Mouse (Mus musculus) cerebellum, adult 11-12 months (tissue): ENCODE results near the gene Foxk1.

ENCODE experiments used
- DNase-seq: peaks from one replicate; pipeline ENCODE4 v3.0.0; 2022

The Foxk1 gene

DNA sequence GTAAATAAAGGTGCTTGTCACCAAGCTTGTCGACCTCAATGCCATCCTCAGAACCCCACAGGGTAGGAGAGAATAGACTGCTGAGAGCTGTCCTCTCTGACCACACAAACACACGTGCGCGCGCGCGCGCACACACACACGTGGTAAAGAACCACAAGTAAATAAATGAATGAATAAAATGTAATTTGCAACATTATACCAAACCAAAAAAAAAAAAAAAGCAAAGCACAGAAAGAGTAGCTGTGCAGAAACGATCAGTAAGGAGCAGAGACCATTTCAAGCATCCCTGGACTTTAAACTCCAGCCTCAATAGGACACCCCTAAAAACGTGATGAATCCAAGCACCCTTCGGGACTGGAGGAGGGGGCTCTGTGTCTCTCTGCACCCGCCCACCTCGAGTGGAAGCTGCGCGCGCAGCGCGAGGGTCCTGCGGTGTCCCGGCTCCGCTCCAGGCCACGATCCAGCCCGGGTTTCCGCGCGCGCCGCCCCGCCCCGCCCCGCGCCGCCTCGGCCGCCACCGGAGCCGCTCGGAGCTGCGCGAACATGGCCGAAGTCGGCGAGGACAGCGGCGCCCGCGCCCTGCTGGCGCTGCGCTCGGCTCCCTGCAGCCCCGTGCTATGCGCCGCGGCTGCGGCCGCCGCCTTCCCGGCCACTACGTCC is at the start of gene Foxk1:
Foxk1 (plus strand) TSS at position 517 of the 660 bp plus-strand sequence.
- peak; percentile 92 for DNase-seq

DNA sequence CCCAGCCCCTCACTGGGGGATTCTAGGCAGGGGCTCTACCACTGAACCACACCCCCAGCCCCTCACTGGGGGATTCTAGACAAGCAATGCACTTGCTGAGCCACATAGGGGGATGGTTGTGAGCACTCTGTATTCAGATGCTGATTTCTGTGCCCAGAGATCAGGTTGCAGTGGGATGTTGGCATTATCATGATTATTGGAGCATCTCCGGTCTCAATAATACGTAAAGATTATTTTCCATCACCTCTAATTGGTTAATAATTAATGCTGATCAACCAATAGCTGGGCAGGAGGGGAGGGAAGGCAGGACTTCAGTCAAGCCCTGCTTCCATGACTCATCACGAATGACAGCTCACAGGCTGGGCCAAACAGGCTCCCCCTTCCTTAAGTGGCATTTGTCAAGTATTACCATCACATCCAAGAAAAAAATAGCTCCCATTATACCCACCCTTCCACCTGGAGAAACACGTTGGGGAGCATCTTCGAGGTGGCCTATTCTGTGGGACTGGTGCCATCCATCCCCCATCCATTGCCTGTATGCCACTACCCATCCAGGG is 48.9 kb upstream of the Foxk1 start:
- DNase-seq = no peak

DNA sequence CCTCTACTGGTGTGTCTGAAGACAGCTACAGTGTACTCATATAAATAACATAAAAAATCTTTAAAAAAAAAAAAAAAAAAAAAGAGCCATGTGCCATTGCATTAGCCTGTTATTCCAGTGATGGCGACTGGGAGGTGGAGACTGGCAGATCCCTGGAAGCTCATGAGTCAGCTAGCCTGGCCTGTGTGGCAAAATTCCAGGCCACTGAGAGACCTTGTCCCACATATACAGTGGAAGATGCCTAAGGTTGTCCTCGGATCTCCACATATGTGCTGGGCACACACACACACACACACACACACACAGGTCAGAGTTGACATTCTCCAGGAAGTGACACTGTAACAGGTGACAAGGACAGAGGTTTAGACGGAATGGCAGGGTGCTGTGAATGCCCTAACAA is 46.2 kb upstream of the Foxk1 start:
- no peak for DNase-seq

DNA sequence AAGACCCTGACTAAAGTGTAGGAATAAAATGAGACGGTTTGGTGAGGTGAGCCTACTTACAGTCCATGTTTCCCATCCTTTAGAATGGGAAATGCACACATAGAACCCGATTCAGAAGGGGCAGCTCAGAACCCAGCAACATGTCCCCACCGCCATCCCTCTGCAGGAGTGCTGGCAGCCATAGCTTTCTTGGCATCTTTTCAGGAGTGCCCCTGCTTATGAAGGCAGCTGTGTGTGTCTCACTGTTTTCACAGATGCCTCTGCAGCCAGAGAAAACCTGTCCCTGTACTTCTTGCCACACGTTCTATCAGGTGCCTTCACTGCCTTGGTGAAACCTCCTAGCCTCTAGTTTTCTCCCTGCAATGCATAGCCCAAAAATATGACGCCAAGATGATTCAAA is 40.1 kb upstream of the Foxk1 start:
- DNase-seq = no peak

DNA sequence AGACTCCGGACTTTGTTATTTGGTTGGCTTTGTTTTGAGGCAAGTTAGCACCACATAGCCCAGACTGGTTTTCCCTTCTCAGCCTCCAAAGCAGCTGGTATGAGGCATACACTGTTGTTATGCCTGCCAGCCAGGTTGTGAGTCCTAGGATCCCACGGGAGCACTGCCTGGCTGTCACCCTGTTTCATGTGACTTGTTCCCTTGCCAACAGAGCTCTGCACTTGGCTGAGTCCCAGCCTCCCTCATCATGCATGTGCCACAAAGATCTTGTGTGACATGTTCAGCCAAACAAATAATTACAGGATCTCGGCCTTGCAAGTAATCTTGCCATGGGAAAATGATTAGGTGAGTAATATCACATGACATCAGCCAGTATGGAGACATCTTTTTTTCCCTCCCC is 38.4 kb upstream of the Foxk1 start:
- peak; percentile 37 for DNase-seq

DNA sequence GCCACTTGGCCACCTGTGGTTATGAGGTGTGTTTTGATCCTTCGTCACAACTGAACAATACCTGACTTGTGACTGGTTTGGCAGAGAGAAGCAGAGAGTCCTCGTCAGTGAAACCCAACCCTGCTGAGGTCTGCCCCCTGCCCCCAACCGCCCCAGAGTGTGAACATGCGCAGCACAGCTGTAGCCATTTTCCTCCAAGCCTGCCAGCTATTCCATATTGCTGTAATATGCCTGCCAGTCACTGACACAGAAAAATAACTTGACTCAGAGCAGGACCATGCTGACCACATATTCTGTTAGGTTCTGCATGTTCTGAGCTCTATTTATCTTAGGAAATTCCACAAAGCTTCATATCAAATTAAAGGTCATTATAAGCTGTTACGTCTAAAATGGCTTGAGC is 37.2 kb upstream of the Foxk1 start:
- DNase-seq = no peak

DNA sequence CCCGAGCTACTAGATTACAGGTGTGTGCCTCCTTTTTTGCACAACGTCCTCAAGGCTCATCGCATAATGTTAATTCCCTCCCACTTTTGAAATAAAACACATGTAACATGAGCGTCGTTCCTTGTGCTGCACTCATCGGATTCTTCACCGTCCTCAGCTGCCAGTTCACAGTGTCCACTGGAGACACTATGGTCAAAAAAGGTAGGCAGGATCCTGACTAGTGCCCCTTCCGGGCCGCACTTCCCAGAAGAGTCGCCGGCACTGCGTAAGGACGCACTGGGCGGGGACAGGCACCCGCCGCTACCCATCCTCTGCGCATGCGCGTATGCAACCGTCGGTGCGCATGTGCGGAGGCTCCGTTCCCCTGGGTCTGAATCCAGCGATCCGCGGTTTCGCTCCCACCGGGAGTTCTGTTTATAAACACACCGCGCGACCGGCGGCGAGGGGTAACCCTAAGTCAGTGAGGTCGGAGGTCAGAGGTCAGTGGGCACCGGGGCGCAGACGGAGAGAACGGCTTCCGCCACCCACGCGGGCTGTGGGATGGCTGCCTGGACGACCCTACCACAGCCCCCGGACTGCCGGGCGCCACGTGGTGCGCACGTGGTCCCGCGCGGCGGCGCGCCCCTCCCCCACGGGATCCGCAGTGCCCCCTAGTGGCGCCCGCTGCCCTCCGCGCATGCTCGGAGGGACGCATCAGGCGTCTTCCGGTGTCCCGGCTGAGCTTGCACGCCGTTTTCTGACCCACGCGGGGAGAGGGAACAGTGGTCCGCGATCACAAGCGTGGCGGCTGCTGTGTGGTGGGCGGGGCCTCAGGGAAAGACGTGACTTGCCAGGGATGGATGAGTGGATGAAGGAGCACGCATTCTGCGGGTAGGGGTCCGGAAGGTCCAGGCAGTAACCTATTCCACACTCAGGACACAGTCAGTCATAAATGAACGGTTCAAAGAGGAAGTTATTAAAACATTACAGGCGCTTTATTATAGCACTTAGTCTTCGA is 33.9 kb upstream of the Foxk1 start:
- DNase-seq = peak; percentile 98

DNA sequence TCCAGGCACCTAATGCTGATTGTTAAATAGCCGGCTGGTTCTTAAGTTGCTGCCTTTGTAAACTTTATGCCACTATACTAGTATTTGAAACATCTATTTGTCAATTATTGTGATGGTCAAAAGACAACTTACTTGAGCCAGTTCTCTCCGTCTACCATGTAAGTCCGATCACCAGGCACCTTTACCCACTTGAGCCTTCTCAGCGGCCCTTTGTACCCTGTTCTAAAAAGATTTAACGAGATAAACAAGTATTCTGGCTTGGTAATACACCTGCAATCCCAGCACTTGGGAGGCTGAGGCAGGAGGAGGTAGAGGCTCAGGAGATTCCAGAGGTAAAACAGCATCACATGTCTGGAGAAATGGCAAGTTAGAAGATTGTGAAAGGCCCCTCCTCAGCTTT is 33.2 kb upstream of the Foxk1 start:
- DNase-seq = no peak

DNA sequence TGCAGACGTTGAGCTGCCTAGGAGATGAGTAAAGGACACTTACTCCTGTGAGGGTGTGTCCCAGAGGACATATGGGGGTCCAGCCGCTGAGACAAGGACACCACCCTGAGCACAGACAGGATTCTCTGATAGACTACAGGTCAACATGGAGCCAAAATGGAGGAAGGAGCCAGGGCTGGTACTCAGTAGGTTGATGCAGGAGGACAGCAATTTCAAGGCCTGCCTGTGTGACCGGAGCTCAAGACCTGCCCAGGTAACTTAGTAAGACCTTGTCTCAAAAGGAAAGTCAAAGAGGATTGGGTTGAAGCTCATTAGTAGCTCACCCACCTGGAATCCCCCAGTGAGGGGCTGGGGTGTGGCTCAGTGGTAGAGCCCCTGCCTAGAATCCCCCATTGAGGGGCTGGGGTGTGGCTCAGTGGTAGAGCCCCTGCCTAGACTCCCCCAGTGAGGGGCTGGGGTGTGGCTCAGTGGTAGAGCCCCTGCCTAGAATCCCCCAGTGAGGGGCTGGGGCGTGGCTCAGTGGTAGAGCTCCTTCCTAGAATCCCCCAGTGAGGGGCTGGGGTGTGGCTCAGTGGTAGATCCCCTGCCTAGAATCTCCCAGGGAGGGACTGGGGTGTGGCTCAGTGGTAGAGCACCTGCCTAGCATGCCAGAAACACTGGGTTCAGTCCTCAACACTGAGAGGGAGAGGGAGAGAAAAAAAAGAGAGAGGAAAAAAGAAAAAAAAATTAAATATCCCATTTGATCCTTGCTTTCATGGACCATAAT is 30.7 kb upstream of the Foxk1 start:
- no peak for DNase-seq

DNA sequence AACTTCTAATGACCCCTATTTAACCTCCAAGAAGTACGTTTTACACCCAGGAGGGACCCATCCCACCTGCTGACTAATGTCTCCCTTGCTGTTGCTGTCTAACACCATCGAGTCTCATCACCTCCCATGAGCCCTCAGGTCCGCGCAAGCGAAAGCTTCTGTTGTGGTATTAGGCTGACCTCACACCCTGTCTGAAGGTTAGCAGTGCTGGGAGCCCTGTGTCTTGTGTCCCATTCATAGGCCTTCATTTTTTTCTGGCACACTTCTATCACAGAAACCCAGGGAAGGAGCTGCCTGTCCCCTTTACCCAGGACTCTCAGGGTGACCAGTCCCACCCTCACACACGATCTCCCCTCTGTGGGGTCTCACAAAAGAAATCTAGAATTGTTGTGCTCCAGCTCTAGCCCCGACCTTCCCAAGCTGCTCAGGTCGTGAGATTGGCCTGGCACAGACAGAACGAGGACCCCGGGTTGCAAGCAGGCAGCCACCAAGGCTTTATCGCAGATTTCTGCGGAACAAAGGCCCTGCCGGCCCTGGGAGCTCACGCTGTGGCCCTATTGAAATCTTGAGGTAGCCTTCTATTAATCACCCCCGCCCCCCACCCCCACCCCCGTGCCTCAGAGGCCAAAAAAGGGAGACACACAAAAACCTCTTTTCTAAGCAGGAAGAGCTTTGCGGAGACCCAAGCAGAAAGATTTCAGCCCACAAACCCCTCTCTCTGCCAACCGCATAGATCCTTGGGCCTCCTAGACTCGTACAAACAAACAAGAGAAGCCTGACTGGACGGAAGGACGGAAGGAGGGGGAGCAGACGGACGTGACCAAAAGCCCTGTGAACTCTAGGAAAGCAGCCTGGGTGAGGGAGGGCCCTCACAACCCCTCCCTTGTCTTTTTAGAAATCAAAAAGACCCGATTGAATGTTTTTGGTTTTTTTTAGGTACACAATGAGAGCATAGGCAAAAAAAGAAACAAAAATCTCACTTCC is 29.8 kb upstream of the Foxk1 start:
- DNase-seq = no peak

DNA sequence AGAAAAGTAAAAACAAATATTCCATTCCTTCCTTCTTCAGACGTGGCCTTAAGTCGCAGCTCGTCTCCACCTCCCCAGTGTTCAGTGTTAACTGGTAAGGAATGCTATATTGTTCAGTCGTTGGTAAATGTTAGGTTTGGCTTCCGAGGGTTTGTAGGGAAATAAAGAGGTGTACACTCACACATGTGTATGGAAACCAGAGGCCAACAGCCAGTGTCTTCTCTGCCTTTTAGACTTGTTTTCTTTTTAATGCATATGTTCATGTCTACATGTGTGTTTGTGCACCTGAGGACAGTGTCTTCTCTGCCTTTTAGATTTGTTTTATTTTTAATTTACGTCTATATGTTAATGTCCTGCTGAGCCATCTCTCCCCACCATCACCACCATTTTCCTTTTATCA is 29.1 kb upstream of the Foxk1 start:
- no peak for DNase-seq

DNA sequence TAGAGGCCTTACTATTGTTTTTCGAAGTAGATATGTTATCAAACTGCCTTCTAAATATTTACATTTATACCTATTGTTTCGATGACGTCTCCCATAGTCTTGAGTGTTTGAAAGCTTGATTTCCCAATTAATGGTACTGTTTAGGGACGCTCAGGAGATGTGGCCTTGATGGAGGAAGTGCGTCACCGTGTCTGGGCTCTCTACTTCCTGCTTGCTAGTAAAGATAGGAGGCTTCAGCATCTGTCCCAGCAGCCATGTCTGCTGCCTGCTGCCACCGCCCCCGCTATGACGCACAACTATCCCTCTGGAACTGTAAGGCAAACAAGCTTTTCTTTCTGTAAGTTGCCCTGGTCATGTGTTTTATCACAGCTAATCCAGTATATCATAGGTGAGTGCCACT is 27.0 kb upstream of the Foxk1 start:
- no peak for DNase-seq

DNA sequence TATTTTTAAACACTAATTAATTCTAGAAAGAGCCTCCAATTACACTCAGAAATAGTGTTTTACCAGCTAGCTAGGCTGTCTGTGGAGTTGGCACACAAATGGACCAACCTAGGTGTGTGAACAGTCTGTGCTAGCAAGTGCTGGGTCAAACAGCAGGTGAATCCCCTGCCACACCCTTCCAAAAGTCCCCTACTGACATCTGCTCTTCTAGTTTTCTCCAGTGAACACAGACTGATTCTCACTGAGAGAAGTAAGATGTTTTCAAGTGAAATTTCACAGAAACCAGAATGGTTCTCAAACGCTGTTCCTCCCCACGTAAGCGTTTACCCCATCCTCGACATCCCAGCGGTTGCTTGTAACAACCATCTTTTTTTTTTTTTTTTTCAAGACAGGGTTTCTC is 25.7 kb upstream of the Foxk1 start:
- no peak for DNase-seq

DNA sequence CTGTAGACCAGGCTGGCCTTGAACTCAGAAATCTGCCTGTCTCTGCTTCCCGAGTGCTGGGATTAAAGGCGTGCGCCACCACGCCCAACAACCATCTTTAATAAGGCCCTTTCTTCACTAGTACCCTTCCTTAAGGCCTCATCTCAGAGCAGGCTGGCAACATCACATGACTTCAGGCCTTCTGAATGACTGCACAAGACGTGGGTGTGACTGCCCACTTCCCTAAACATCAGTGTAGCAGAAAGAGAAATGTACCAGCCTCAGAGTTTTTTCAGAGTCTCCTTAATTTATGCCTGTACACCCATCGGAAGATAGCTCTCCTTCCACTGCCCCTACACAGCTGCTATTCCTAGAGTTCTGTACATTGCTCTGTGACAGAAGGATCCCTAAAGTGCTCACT is 25.2 kb upstream of the Foxk1 start:
- no peak for DNase-seq

DNA sequence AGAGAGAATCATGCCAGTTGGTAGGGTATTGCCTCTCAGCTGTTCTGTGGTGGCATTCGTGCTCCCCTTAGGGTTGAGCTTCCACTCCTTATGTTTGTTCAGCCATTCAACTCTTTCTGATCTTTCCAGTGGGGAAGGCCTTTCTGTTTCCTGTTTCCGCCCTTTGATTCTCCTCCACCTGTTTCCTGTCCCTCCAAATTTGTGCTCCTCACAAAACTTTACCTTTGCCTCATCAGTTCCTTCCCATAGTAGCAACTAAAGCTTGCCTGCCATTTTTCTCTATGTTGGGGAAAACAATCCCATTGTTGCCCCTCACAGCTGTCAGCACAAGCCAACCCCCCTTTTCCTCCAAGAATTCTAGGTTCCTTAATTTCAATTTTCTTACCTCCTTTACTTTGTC is 23.2 kb upstream of the Foxk1 start:
- no peak for DNase-seq

DNA sequence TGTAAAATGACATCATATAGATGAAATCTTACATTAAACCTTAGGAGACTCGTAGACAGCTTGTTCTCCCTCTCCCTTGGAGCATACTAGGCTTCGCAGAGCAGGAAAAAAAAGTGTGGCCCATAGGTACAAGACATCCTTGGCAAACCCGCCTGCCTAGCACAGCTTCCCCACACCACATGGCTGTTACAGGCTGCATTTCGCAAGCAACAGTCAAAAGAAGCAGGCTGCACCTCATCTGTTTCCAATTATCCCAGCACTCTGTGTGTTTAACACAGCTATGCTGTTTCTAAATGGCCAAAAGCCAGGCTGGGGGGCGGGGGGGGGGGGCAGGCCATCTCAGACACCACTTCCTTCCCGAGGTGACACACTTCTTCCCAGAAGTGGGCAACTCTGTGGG is 20.8 kb upstream of the Foxk1 start:
- DNase-seq = no peak

DNA sequence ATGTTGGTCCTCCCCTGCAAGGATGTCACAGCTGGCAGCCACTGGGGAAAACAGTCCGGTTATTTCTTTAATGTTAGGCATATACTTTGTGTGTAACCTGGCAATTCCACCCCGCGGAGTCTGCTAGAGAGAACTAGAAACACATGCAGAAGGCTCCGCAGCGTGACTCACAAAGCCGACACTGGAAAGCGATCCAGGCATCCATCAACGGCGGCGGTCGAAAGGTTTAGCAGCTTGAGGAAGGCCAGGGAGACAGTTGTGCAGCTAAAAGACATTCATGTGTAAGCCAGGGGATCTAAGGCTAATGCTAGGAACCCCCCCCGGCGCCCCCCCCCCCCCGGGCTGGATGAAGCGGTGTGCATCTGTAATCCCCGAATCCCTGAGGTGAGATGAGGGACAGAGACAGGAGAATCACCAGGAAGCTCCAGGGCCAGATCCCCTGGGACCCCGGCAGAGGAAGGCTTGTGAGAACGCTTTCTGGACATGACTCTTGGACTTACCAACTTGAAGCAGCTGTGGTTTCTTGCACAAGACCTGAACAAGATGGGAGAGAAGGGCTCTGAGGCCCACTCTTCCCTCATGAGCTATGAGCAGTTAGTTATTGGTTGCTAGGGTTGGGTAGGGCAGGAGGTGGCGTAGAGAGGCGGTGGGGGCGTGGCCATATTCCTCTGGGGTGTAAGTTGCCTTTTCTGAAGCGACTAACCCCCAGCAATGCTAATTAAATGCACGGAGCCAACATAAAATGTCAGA is 16.2 kb upstream of the Foxk1 start:
- no peak for DNase-seq

DNA sequence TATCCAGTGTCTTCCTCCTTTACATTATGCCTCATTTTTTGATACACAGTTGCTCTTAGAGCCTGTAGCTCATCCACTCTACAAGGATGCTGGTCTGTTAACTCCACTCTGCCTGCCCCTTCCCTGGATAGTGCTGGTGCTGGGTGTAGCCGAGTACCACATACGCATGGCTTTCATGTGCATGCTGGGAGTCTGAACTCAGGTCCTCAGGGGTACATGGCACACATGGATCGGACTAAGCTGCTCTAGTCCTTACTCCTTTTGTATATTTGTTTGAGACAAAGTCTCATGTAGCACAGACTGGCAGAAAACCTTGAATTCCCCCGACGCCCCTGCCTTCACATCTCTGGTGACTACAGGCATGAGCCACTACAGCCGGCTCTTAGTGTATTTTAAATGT is 15.0 kb upstream of the Foxk1 start:
- DNase-seq = no peak

DNA sequence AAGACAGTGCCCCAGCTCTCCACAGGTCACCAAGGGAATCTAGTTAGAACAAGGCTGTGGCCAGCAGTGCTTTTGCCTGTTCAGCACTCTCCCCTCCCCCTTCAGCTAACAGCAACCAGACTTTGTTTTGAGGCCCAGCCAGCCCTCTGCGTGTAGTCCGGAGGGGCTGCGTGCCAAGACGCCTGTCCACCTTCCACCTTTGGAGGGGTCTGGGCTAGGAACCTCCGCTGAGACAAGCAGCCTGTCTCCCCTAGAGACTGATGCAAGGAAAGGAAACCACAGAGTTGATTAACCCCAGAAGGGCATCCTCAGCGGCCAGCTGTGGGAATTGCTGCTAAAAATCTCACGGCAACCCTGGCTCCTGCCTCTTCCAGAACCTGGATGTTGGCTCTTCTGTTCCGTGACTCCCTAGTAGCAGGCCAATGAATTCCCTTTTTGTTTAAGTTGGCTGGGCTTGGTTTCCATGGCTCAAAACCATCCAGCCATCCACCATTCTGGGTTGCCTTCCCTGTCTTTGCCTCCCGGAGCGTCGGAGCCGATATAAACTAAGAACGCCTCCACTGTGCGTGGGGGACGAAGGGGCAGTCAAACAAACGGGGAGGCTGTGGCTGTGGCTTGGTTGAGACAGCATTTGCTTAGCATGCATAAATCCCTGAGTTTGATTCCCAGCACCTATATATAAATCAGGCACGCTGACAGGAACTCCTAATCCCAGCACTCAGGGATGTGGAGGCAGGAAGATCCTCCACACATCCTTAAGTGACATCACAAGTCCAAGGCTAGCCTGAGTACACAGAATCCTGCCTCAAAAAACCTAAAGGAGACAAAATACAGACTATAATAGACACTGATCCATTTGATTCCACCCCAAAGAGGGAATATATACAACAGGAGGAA is 14.3 kb upstream of the Foxk1 start:
- no peak for DNase-seq

DNA sequence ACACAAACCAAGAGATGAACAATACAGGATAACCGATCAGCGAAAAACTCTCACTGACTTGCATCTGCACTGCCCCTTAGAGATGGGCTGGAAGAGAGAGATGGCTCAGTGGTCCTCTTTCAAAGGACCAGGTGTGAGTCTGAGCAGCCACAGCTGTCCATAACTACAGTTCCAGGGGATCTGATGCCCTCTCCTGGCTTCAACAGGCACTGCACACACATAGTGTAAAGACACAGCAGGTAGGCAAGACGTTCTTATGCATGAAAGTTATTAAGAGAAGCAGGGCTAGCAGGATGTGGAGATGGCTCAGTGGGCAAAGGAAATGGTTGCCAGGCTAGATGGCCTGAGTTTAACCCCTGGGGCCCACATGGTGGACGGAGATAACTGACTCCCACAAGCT is 13.6 kb upstream of the Foxk1 start:
- no peak for DNase-seq
